Mouse (Mus musculus): ENCODE data around the gene Tango2. TPM values are rescaled to one million over a fixed set of nuclear protein-coding genes. Genes with fewer than 3 reads are reported as not detected.

The Tango2 gene
- polyA plus RNA-seq, 1 experiment from 2014 or later: 27.4 TPM

- Histone ChIP-seq H3K4me3 (ENCODE audit: low read depth, low read length) (no peak overlapping the region), H3K4me1 (ENCODE audit: control insufficient read depth, insufficient read depth, low read length) (peaks cover 20% of the 10 kb centered on the region; the same call in 1 of the 2 replicates), H3K27ac (ENCODE audit: low read length) (no peak overlapping the region), H3K9ac (replicated peaks; ENCODE audit: low read depth, low read length) (no peak overlapping the region), H3K4me2 (replicated peaks; ENCODE audit: low read depth, low read length) (no peak overlapping the region), H3K27me3 (ENCODE audit: control insufficient read depth, insufficient read depth, low read length) (no peaks in the 10 kb centered on the region), H3K36me3 (ENCODE audit: control insufficient read depth, insufficient read depth, low read length) (no peaks in the 10 kb centered on the region), H3K9me3 (ENCODE audit: control insufficient read depth, low read depth, low read length) (no peaks in the 10 kb centered on the region)
- 80% methylated on average over 8 of the region's 8 CpGs for WGBS
- no peak for ATAC-seq (ENCODE audit: insufficient number of reproducible peaks, insufficient read depth, low FRiP score, low read depth)
These were observed 31.6 kb upstream of the Tango2 start for GRCm38 (mm10) chr16:18379338-18380001.

GRCm38 (mm10) chr16:18378489-18378888, 30.6 kb upstream of the Tango2 start:
- Histone ChIP-seq H3K36me3 (ENCODE audit: control insufficient read depth, insufficient read depth, low read length) (no peaks in the 10 kb centered on the region), H3K27me3 (ENCODE audit: control insufficient read depth, insufficient read depth, low read length) (no peaks in the 10 kb centered on the region), H3K4me3 (ENCODE audit: low read depth, low read length) (no peak overlapping the region), H3K9me3 (ENCODE audit: control insufficient read depth, low read depth, low read length) (no peaks in the 10 kb centered on the region), H3K27ac (ENCODE audit: low read length) (no peak overlapping the region), H3K9ac (replicated peaks; ENCODE audit: low read depth, low read length) (no peak overlapping the region), H3K4me2 (replicated peaks; ENCODE audit: low read depth, low read length) (no peak overlapping the region), H3K4me1 (ENCODE audit: control insufficient read depth, insufficient read depth, low read length) (peaks cover 19% of the 10 kb centered on the region; the same call in 1 of the 2 replicates)
- ATAC-seq (ENCODE audit: insufficient number of reproducible peaks, insufficient read depth, low FRiP score, low read depth): no peak
- 18% methylated on average over 1 of the region's 1 CpGs for WGBS

- Histone ChIP-seq H3K36me3 (ENCODE audit: control insufficient read depth, insufficient read depth, low read length) (no peaks in the 10 kb centered on the region), H3K4me3 (ENCODE audit: low read depth, low read length) (no peak overlapping the region), H3K27ac (ENCODE audit: low read length) (no peak overlapping the region), H3K9me3 (ENCODE audit: control insufficient read depth, low read depth, low read length) (no peaks in the 10 kb centered on the region), H3K27me3 (ENCODE audit: control insufficient read depth, insufficient read depth, low read length) (no peaks in the 10 kb centered on the region), H3K9ac (replicated peaks; ENCODE audit: low read depth, low read length) (no peak overlapping the region), H3K4me2 (replicated peaks; ENCODE audit: low read depth, low read length) (no peak overlapping the region), H3K4me1 (ENCODE audit: control insufficient read depth, insufficient read depth, low read length) (peaks cover 11% of the 10 kb centered on the region; the same call in 1 of the 2 replicates)
- no peak for ATAC-seq (ENCODE audit: insufficient number of reproducible peaks, insufficient read depth, low FRiP score, low read depth)
- WGBS: 38% methylated on average over 3 of the region's 3 CpGs
These were observed 29.3 kb upstream of the Tango2 start for GRCm38 (mm10) chr16:18377203-18377602.

- Histone ChIP-seq H3K27ac (ENCODE audit: low read length) (no peak overlapping the region), H3K4me2 (replicated peaks; ENCODE audit: low read depth, low read length) (no peak overlapping the region), H3K36me3 (ENCODE audit: control insufficient read depth, insufficient read depth, low read length) (no peaks in the 10 kb centered on the region), H3K27me3 (ENCODE audit: control insufficient read depth, insufficient read depth, low read length) (no peaks in the 10 kb centered on the region), H3K4me1 (ENCODE audit: control insufficient read depth, insufficient read depth, low read length) (peaks cover 3% of the 10 kb centered on the region; the same call in 1 of the 2 replicates), H3K9me3 (ENCODE audit: control insufficient read depth, low read depth, low read length) (no peaks in the 10 kb centered on the region), H3K4me3 (ENCODE audit: low read depth, low read length) (no peak overlapping the region), H3K9ac (replicated peaks; ENCODE audit: low read depth, low read length) (no peak overlapping the region)
- 77% methylated on average over 7 of the region's 7 CpGs for WGBS
- no peak for ATAC-seq (ENCODE audit: insufficient number of reproducible peaks, insufficient read depth, low FRiP score, low read depth)
These were observed 28.5 kb upstream of the Tango2 start for GRCm38 (mm10) chr16:18376297-18376954.

GRCm38 (mm10) chr16:18373632-18374031, 25.7 kb upstream of the Tango2 start:
- H3K36me3 ChIP-seq (ENCODE audit: control insufficient read depth, insufficient read depth, low read length): no peaks in the 10 kb centered on the region
- 90% methylated on average over 4 of the region's 4 CpGs for WGBS
- H3K4me3 ChIP-seq (ENCODE audit: low read depth, low read length): no peak overlapping the region
- H3K4me2 ChIP-seq (replicated peaks; ENCODE audit: low read depth, low read length): no peak overlapping the region
- no peak for ATAC-seq (ENCODE audit: insufficient number of reproducible peaks, insufficient read depth, low FRiP score, low read depth)
- no peak overlapping the region for H3K9ac ChIP-seq (replicated peaks; ENCODE audit: low read depth, low read length)
- H3K27ac ChIP-seq (ENCODE audit: low read length): no peak overlapping the region
- no peaks in the 10 kb centered on the region for H3K27me3 ChIP-seq (ENCODE audit: control insufficient read depth, insufficient read depth, low read length)
- no peaks in the 10 kb centered on the region for H3K9me3 ChIP-seq (ENCODE audit: control insufficient read depth, low read depth, low read length)
- 0 out of 2 replicates have a peak, but pooled peaks cover 3% of the 10 kb centered on the region for H3K4me1 ChIP-seq (ENCODE audit: control insufficient read depth, insufficient read depth, low read length)

- 81% methylated on average over 3 of the region's 3 CpGs for WGBS
- H3K9ac ChIP-seq (replicated peaks; ENCODE audit: low read depth, low read length): no peak overlapping the region
- no peak overlapping the region for H3K4me3 ChIP-seq (ENCODE audit: low read depth, low read length)
- no peak for ATAC-seq (ENCODE audit: insufficient number of reproducible peaks, insufficient read depth, low FRiP score, low read depth)
- H3K27ac ChIP-seq (ENCODE audit: low read length): no peak overlapping the region
- H3K9me3 ChIP-seq (ENCODE audit: control insufficient read depth, low read depth, low read length): no peaks in the 10 kb centered on the region
- no peaks in the 10 kb centered on the region for H3K36me3 ChIP-seq (ENCODE audit: control insufficient read depth, insufficient read depth, low read length)
- H3K4me2 ChIP-seq (replicated peaks; ENCODE audit: low read depth, low read length): no peak overlapping the region
- H3K27me3 ChIP-seq (ENCODE audit: control insufficient read depth, insufficient read depth, low read length): no peaks in the 10 kb centered on the region
- H3K4me1 ChIP-seq (ENCODE audit: control insufficient read depth, insufficient read depth, low read length): no peaks in the 10 kb centered on the region
These were observed 22.3 kb upstream of the Tango2 start for GRCm38 (mm10) chr16:18370197-18370596.

- Histone ChIP-seq H3K4me2 (replicated peaks; ENCODE audit: low read depth, low read length) (no peak overlapping the region), H3K27me3 (ENCODE audit: control insufficient read depth, insufficient read depth, low read length) (no peaks in the 10 kb centered on the region), H3K9ac (replicated peaks; ENCODE audit: low read depth, low read length) (no peak overlapping the region), H3K27ac (ENCODE audit: low read length) (no peak overlapping the region), H3K9me3 (ENCODE audit: control insufficient read depth, low read depth, low read length) (no peaks in the 10 kb centered on the region), H3K4me3 (ENCODE audit: low read depth, low read length) (no peak overlapping the region), H3K4me1 (ENCODE audit: control insufficient read depth, insufficient read depth, low read length) (no peaks in the 10 kb centered on the region), H3K36me3 (ENCODE audit: control insufficient read depth, insufficient read depth, low read length) (no peaks in the 10 kb centered on the region)
- 79% methylated on average over 4 of the region's 4 CpGs for WGBS
- ATAC-seq (ENCODE audit: insufficient number of reproducible peaks, insufficient read depth, low FRiP score, low read depth): no peak
These were observed 18.9 kb upstream of the Tango2 start for GRCm38 (mm10) chr16:18366849-18367248.

GRCm38 (mm10) chr16:18362948-18363347, 15.0 kb upstream of the Tango2 start:
- Histone ChIP-seq H3K4me3 (ENCODE audit: low read depth, low read length) (no peak overlapping the region), H3K27ac (ENCODE audit: low read length) (no peak overlapping the region), H3K9me3 (ENCODE audit: control insufficient read depth, low read depth, low read length) (no peaks in the 10 kb centered on the region), H3K4me2 (replicated peaks; ENCODE audit: low read depth, low read length) (no peak overlapping the region), H3K27me3 (ENCODE audit: control insufficient read depth, insufficient read depth, low read length) (no peaks in the 10 kb centered on the region), H3K36me3 (ENCODE audit: control insufficient read depth, insufficient read depth, low read length) (no peaks in the 10 kb centered on the region), H3K9ac (replicated peaks; ENCODE audit: low read depth, low read length) (no peak overlapping the region), H3K4me1 (ENCODE audit: control insufficient read depth, insufficient read depth, low read length) (no peaks in the 10 kb centered on the region)
- ATAC-seq (ENCODE audit: insufficient number of reproducible peaks, insufficient read depth, low FRiP score, low read depth): no peak
- 75% methylated on average over 8 of the region's 8 CpGs for WGBS

Measured in stomach, embryonic 14.5 days (tissue).